Mouse (Mus musculus): ENCODE measurements at regions not wholly inside any gene's neighbourhood (a gene's known extent, or its start where the extent isn't known, plus 50 kb on each side); places are given as distances from the start of the nearest gene placed in this dataset.

DNA sequence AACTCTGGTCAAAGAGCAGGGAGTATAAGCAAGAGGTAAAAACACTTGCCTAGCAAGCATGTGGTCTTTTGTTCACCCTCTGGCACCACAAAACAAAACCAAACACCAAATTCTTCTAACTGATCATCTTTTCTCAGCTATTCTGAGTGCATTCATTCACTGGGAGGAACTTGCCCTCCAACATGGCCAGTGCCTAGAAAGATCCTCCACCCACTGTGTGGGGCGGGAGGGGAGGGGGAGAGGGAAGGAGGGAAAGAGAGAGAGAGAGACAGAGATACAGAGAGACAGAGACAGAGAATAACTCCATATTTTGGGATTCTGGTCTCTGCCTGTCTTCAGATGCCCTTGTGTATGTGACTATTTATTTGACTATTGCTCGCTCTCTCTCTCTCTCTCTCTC, 360.9 kb downstream of the Nuf2 start:
- 79% methylated on average over 1 of the region's 2 CpGs for WGBS
- no peaks in the 10 kb centered on the region for H3K36me3 ChIP-seq (ENCODE audit: control insufficient read depth, insufficient read depth, low read length)

DNA sequence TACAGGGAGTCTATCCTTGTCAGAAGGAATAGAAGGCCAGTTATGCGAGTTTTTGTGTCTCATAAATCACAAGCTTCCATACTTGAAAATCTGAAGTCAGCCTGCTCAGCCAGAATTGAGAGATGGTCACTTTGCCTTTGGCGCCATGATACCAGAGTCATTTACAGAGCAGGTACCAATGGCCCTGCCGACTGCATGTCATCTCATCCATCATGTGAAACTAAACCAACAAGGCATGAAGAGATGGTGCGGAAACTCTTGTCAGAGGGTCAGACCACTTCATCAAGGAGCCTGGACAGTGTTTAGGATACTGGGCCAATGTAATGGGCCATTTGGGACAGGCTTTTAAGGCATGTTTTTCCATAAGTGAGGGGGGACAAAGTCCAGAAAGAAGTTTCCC, 363.2 kb downstream of the Nuf2 start:
- 54% methylated on average over 4 of the region's 4 CpGs for WGBS
- no peak for ATAC-seq (ENCODE audit: low read depth)
- no peak overlapping the region for H3K27ac ChIP-seq (ENCODE audit: low read length)
- peaks cover 2% of the 10 kb centered on the region; the same call in 1 of the 2 replicates for H3K4me1 ChIP-seq (replicated peaks; ENCODE audit: control insufficient read depth, insufficient read depth, low read length)
- no peaks in the 10 kb centered on the region for H3K36me3 ChIP-seq (ENCODE audit: control insufficient read depth, insufficient read depth, low read length)
- no peak overlapping the region for H3K4me2 ChIP-seq (ENCODE audit: low read depth, low read length)
- H3K27me3 ChIP-seq (ENCODE audit: control insufficient read depth, insufficient read depth, low read depth, low read length), result no peaks in the 10 kb centered on the region
- no peak overlapping the region for H3K4me3 ChIP-seq (ENCODE audit: low read length)
- no peak overlapping the region for H3K9ac ChIP-seq (ENCODE audit: low read length)
- H3K9me3 ChIP-seq (ENCODE audit: control insufficient read depth, low read length), result 0 out of 2 replicates have a peak, but pooled peaks cover 1% of the 10 kb centered on the region

More for the DNA sequence above, 360.9 kb downstream of the Nuf2 start:
- H3K4me3 ChIP-seq (ENCODE audit: low read length), result no peak overlapping the region
- no peaks in the 10 kb centered on the region for H3K9me3 ChIP-seq (ENCODE audit: control insufficient read depth, low read length)
- H3K9ac ChIP-seq (ENCODE audit: low read length), result no peak overlapping the region
- peaks cover 2% of the 10 kb centered on the region; the same call in 1 of the 2 replicates for H3K4me1 ChIP-seq (replicated peaks; ENCODE audit: control insufficient read depth, insufficient read depth, low read length)
- H3K27ac ChIP-seq (ENCODE audit: low read length), result no peak overlapping the region
- ATAC-seq (ENCODE audit: low read depth), result no peak
- no peak overlapping the region for H3K4me2 ChIP-seq (ENCODE audit: low read depth, low read length)
- H3K27me3 ChIP-seq (ENCODE audit: control insufficient read depth, insufficient read depth, low read depth, low read length), result no peaks in the 10 kb centered on the region

DNA sequence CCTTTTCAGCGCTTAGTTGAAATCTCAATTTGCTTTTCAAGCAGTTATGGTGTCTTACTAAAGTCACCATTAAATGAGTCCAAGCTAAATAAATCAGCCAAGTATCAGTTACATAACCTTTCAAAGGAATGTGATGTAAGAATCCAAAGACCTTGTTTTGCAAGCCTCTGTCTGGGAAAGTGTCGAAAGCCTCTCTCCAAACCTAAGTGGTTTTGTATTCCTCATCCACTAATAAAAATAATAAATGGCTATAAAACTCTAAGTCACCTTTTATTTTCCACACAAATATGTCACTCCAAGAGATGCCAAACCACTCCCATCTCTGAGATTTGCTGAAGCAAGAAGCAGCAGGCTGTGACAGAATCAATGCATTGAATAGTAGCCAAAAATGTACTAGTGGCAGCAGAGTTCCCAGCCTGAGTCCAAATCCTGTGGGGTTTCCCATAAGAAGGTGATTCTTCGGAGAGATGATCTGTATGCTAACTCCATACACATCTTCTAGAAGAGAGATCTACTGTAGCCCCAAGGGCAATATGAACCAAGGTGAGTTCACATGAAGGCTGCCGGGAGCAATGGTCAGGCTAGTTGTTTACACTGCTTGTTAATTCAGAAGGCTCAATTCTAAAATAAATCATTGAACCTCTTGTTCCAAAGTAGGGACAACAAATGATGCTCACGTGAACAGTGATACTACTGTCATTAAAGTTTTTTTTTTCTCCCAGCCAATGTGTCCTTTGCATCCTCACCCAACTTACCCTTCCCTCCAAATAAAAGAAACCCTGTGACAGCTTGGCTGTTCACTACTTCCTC, 365.0 kb downstream of the Nuf2 start:
- no peak overlapping the region for H3K4me2 ChIP-seq (ENCODE audit: low read depth, low read length)
- H3K9me3 ChIP-seq (ENCODE audit: control insufficient read depth, low read length), result 0 out of 2 replicates have a peak, but pooled peaks cover 3% of the 10 kb centered on the region
- peaks cover 2% of the 10 kb centered on the region; the same call in 1 of the 2 replicates for H3K4me1 ChIP-seq (replicated peaks; ENCODE audit: control insufficient read depth, insufficient read depth, low read length)
- H3K4me3 ChIP-seq (ENCODE audit: low read length), result no peak overlapping the region
- WGBS, result 65% methylated on average over 5 of the region's 5 CpGs
- H3K36me3 ChIP-seq (ENCODE audit: control insufficient read depth, insufficient read depth, low read length), result no peaks in the 10 kb centered on the region
- ATAC-seq (ENCODE audit: low read depth), result peak; percentile 82
- no peak overlapping the region for H3K27ac ChIP-seq (ENCODE audit: low read length)
- H3K27me3 ChIP-seq (ENCODE audit: control insufficient read depth, insufficient read depth, low read depth, low read length), result no peaks in the 10 kb centered on the region
- H3K9ac ChIP-seq (ENCODE audit: low read length), result no peak overlapping the region

DNA sequence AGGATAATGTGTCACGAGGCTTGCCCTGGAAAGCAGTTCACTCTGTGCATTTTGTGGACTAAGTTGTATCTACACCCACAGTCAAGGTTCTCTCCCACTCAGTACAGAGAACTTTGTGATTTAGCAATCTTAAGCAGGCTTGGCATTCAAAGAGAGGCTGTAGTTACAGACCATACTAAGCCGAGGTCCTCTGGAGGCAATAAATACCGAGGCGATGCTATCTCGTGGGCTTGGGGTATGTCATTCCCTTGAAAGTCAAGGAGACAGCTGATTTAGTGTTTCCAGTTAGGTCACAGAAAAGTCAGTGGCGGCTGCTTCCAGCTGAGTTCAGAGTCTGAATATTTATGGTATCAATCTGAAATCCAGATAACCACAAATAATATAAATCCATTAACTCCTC, 370.4 kb downstream of the Nuf2 start:
- Histone ChIP-seq H3K4me1 (replicated peaks; ENCODE audit: control insufficient read depth, insufficient read depth, low read length) (peaks cover 2% of the 10 kb centered on the region; the same call in 1 of the 2 replicates), H3K4me3 (ENCODE audit: low read length) (no peak overlapping the region), H3K27me3 (ENCODE audit: control insufficient read depth, insufficient read depth, low read depth, low read length) (no peaks in the 10 kb centered on the region), H3K27ac (ENCODE audit: low read length) (no peak overlapping the region), H3K9ac (ENCODE audit: low read length) (no peak overlapping the region), H3K36me3 (ENCODE audit: control insufficient read depth, insufficient read depth, low read length) (no peaks in the 10 kb centered on the region), H3K9me3 (ENCODE audit: control insufficient read depth, low read length) (0 out of 2 replicates have a peak, but pooled peaks cover 3% of the 10 kb centered on the region), H3K4me2 (ENCODE audit: low read depth, low read length) (no peak overlapping the region)
- WGBS, result 36% methylated on average over 6 of the region's 6 CpGs
- ATAC-seq (ENCODE audit: low read depth), result peak; percentile 53; the same call in 1 of the 2 replicates

DNA sequence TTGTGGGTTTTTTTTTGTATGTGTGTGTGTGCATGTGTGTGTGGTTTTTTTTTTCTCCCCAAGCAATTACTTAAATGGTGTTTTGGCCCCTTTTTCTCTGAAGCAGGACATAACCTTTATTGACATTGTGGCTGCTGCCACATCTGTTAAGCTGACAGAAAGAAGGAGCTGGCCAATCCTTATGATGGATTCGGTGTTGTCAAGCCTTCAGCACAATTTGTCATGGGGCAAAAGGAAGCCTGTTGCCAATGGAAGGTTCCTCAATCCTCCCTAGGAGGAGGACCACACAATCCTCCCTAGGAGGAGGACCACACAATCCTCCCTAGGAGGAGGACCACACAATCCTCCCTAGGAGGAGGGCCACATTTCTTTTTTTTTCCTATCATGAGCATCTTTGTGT, 371.0 kb downstream of the Nuf2 start:
- no peaks in the 10 kb centered on the region for H3K36me3 ChIP-seq (ENCODE audit: control insufficient read depth, insufficient read depth, low read length)
- 0 out of 2 replicates have a peak, but pooled peaks cover 3% of the 10 kb centered on the region for H3K9me3 ChIP-seq (ENCODE audit: control insufficient read depth, low read length)
- peak; percentile 52; the same call in 1 of the 2 replicates for ATAC-seq (ENCODE audit: low read depth)
- no peak overlapping the region for H3K4me3 ChIP-seq (ENCODE audit: low read length)
- 43% methylated on average over 1 of the region's 1 CpGs for WGBS
- no peaks in the 10 kb centered on the region for H3K27me3 ChIP-seq (ENCODE audit: control insufficient read depth, insufficient read depth, low read depth, low read length)
- H3K9ac ChIP-seq (ENCODE audit: low read length), result no peak overlapping the region
- no peak overlapping the region for H3K27ac ChIP-seq (ENCODE audit: low read length)
- no peak overlapping the region for H3K4me2 ChIP-seq (ENCODE audit: low read depth, low read length)
- H3K4me1 ChIP-seq (replicated peaks; ENCODE audit: control insufficient read depth, insufficient read depth, low read length), result no peaks in the 10 kb centered on the region

DNA sequence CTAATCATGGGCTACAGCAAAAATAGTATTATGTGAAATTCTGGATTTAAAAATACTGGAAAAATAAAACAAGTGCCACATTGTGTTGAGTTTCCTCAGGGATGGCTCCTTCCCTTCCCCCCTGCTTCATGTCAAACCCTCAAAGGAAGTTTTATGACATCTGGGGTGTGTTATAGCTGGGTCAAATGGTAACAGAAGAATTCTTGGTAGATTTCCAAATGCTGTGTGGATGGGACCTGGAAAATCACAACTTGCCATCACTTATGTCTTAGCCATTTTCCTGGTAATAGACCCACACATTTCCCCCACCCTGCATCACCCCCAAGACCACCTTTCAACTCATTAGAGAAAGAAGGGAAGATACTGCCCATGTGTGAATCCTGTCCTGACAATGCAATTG, 371.5 kb downstream of the Nuf2 start:
- no peaks in the 10 kb centered on the region for H3K27me3 ChIP-seq (ENCODE audit: control insufficient read depth, insufficient read depth, low read depth, low read length)
- H3K4me3 ChIP-seq (ENCODE audit: low read length), result no peak overlapping the region
- H3K4me2 ChIP-seq (ENCODE audit: low read depth, low read length), result no peak overlapping the region
- H3K4me1 ChIP-seq (replicated peaks; ENCODE audit: control insufficient read depth, insufficient read depth, low read length), result no peaks in the 10 kb centered on the region
- no peak overlapping the region for H3K9ac ChIP-seq (ENCODE audit: low read length)
- H3K9me3 ChIP-seq (ENCODE audit: control insufficient read depth, low read length), result 0 out of 2 replicates have a peak, but pooled peaks cover 3% of the 10 kb centered on the region
- no peak for ATAC-seq (ENCODE audit: low read depth)
- no peaks in the 10 kb centered on the region for H3K36me3 ChIP-seq (ENCODE audit: control insufficient read depth, insufficient read depth, low read length)
- no peak overlapping the region for H3K27ac ChIP-seq (ENCODE audit: low read length)

DNA sequence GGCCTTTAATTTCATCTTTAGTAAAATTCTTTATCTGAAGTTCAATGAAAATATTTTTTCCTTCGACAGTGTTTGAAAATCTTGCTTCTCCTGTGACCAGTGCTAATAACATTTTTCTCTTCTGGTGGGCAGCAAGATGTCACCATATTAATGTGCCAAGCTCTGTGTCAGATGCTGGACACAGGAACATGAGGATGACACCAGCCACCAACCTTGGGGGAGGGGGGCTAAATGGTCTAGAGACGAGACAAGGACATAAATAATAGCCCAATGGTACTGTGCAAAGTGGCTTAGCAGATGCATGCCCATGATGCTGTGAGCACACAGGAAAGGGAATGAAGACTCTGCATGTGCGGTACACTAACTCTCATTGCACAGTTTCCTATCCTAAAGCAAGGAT, 373.8 kb downstream of the Nuf2 start:
- no peak for ATAC-seq (ENCODE audit: low read depth)
- H3K36me3 ChIP-seq (ENCODE audit: control insufficient read depth, insufficient read depth, low read length), result no peaks in the 10 kb centered on the region
- WGBS, result 62% methylated on average over 3 of the region's 3 CpGs

DNA sequence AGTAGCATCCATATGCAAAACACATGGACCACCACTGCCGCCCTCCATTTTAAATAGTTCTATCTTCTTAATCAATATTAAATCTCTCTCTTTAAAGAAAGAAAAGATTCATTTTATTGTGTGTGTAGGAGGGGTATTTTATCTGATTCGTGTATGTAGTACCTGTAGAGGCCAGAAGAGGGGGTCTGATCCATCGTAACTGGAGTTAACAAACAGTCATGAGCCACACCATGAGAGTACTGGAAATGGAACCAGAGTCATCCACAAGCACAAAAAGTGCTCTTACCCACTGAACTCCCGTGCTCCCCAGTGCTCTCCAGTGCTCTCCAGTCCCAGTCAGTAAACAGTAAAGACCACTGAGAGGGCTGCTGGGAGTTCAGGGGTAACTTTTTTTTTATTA, 374.4 kb downstream of the Nuf2 start:
- no peak overlapping the region for H3K4me3 ChIP-seq (ENCODE audit: low read length)
- H3K27ac ChIP-seq (ENCODE audit: low read length), result no peak overlapping the region
- 67% methylated on average over 4 of the region's 4 CpGs for WGBS
- no peak for ATAC-seq (ENCODE audit: low read depth)
- H3K36me3 ChIP-seq (ENCODE audit: control insufficient read depth, insufficient read depth, low read length), result no peaks in the 10 kb centered on the region
- no peaks in the 10 kb centered on the region for H3K4me1 ChIP-seq (replicated peaks; ENCODE audit: control insufficient read depth, insufficient read depth, low read length)
- no peaks in the 10 kb centered on the region for H3K27me3 ChIP-seq (ENCODE audit: control insufficient read depth, insufficient read depth, low read depth, low read length)
- no peaks in the 10 kb centered on the region for H3K9me3 ChIP-seq (ENCODE audit: control insufficient read depth, low read length)
- H3K9ac ChIP-seq (ENCODE audit: low read length), result no peak overlapping the region
- no peak overlapping the region for H3K4me2 ChIP-seq (ENCODE audit: low read depth, low read length)

More for the DNA sequence above, 373.8 kb downstream of the Nuf2 start:
- H3K4me1 ChIP-seq (replicated peaks; ENCODE audit: control insufficient read depth, insufficient read depth, low read length), result no peaks in the 10 kb centered on the region
- no peak overlapping the region for H3K4me3 ChIP-seq (ENCODE audit: low read length)
- no peak overlapping the region for H3K9ac ChIP-seq (ENCODE audit: low read length)
- H3K4me2 ChIP-seq (ENCODE audit: low read depth, low read length), result no peak overlapping the region
- H3K27me3 ChIP-seq (ENCODE audit: control insufficient read depth, insufficient read depth, low read depth, low read length), result no peaks in the 10 kb centered on the region
- no peak overlapping the region for H3K27ac ChIP-seq (ENCODE audit: low read length)
- H3K9me3 ChIP-seq (ENCODE audit: control insufficient read depth, low read length), result no peaks in the 10 kb centered on the region

DNA sequence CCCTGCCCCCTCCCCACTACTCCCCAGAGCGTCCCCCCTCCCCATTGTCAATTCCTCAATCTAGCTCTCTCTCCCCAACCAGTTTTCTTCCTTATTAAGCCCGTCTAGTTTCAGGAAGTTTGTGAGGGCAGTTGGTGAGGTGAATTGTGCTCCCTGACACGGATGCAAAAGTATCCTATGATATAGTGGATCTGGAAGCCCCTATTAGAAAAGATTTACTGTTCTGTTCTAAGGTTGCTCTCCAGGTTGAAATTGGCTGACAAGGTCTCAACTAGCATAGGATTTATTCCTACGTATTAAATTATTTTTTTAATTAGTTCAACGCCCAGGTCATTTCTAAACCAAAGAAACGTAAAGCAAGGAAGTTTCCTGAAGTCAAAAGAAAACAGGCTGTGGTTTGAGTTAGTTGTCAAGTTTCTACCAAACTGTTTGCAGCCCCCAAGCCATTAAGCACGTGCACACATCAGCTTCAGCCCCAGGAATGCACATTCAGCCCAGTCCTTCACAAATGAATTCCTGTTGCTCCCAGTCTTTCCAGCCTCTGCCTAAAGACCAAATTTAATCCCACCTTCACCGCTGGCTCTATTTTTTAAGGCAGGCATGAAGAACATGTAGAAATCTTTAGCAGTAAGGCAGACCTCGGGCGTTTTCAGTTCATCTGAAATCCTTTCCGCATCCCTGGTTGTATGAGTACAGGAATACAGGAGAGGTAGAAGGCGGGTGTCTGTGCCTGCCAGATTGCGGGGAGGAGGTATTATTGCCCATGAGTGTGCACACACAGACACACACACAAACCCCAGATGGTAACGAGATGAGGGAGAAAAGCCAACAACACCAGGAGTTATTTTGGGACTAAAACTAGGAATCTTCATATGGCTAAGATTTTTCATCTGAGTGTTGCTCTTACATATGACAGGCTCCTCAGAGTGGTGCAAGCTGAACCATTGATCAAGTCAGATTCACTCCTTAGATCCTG, 375.5 kb downstream of the Nuf2 start:
- no peaks in the 10 kb centered on the region for H3K9me3 ChIP-seq (ENCODE audit: control insufficient read depth, low read length)
- no peak overlapping the region for H3K27ac ChIP-seq (ENCODE audit: low read length)
- no peak overlapping the region for H3K4me2 ChIP-seq (ENCODE audit: low read depth, low read length)
- H3K9ac ChIP-seq (ENCODE audit: low read length), result no peak overlapping the region
- H3K36me3 ChIP-seq (ENCODE audit: control insufficient read depth, insufficient read depth, low read length), result no peaks in the 10 kb centered on the region
- H3K4me3 ChIP-seq (ENCODE audit: low read length), result no peak overlapping the region
- no peaks in the 10 kb centered on the region for H3K27me3 ChIP-seq (ENCODE audit: control insufficient read depth, insufficient read depth, low read depth, low read length)
- H3K4me1 ChIP-seq (replicated peaks; ENCODE audit: control insufficient read depth, insufficient read depth, low read length), result no peaks in the 10 kb centered on the region
- ATAC-seq (ENCODE audit: low read depth), result no peak
- 63% methylated on average over 14 of the region's 14 CpGs for WGBS

Measured in lung, embryonic 16.5 days (tissue).